Mouse (Mus musculus): ENCODE measurements around the gene Hnrnpa3.
"Not testable (repeated sequence)": the region's sequence is repeated elsewhere in the genome, so short reads cannot be mapped to it uniquely, and the experiment has no call there.

The Hnrnpa3 gene

GRCm38 (mm10) chr2:75682978-75683709 lies 24.1 kb downstream of the Hnrnpa3 start:
- no peak for DNase-seq

- DNase-seq, result no peak
These were observed 25.5 kb downstream of the Hnrnpa3 start for GRCm38 (mm10) chr2:75684526-75684925.

- no peak for DNase-seq
These were observed 26.4 kb downstream of the Hnrnpa3 start for GRCm38 (mm10) chr2:75685458-75685861.

- DNase-seq, result no peak
These were observed 28.1 kb downstream of the Hnrnpa3 start for GRCm38 (mm10) chr2:75687040-75687749.

- no peak for DNase-seq
These were observed 29.8 kb downstream of the Hnrnpa3 start for GRCm38 (mm10) chr2:75688901-75689300.

GRCm38 (mm10) chr2:75689482-75690158 lies 30.6 kb downstream of the Hnrnpa3 start:
- DNase-seq, result no peak

- DNase-seq, result no peak
These were observed 31.6 kb downstream of the Hnrnpa3 start for GRCm38 (mm10) chr2:75690656-75691055.

- DNase-seq, result no peak
These were observed 32.3 kb downstream of the Hnrnpa3 start for GRCm38 (mm10) chr2:75691316-75691715.

GRCm38 (mm10) chr2:75692369-75692768 lies 33.3 kb downstream of the Hnrnpa3 start:
- DNase-seq, result no peak

- not testable (repeated sequence) for DNase-seq
These were observed 35.9 kb downstream of the Hnrnpa3 start for GRCm38 (mm10) chr2:75694926-75695325.

- no peak for DNase-seq
These were observed 36.8 kb downstream of the Hnrnpa3 start for GRCm38 (mm10) chr2:75695676-75696350.

- no peak for DNase-seq
These were observed 37.3 kb downstream of the Hnrnpa3 start for GRCm38 (mm10) chr2:75696371-75696770.

- DNase-seq, result no peak
These were observed 38.2 kb downstream of the Hnrnpa3 start for GRCm38 (mm10) chr2:75697222-75697621.

GRCm38 (mm10) chr2:75698007-75698406 lies 38.9 kb downstream of the Hnrnpa3 start:
- DNase-seq, result no peak

- no peak for DNase-seq
These were observed 39.8 kb downstream of the Hnrnpa3 start for GRCm38 (mm10) chr2:75698874-75699273.

GRCm38 (mm10) chr2:75700543-75700942 lies 41.5 kb downstream of the Hnrnpa3 start:
- DNase-seq, result no peak

GRCm38 (mm10) chr2:75701207-75701606 lies 42.1 kb downstream of the Hnrnpa3 start:
- DNase-seq, result no peak

GRCm38 (mm10) chr2:75701822-75702587 lies 42.9 kb downstream of the Hnrnpa3 start:
- no peak for DNase-seq

GRCm38 (mm10) chr2:75702588-75702976 lies 43.5 kb downstream of the Hnrnpa3 start:
- no peak for DNase-seq

- peak; percentile 97 for DNase-seq
These were observed 44.5 kb downstream of the Hnrnpa3 start for GRCm38 (mm10) chr2:75703375-75704181.

Measured in retina, postnatal 1 day (tissue).